Mouse (Mus musculus) ES-Bruce4 (cell line): ENCODE results near the gene Gmppb. TPM values are rescaled to one million over a fixed set of nuclear protein-coding genes. Genes with fewer than 3 reads are reported as not detected.

Experiments
- H3K27ac ChIP-seq: 2 replicates; pipeline ENCODE4 v1.5.1; 2012; ENCODE audit warnings: low read length, inconsistent platforms; ENCODE audit not compliant: insufficient read depth
- H3K27me3 ChIP-seq: 2 replicates; pipeline ENCODE4 v1.6.1; 2012; ENCODE audit warnings: mild to moderate bottlenecking, low read length, inconsistent platforms; ENCODE audit not compliant: control insufficient read depth, poor library complexity, insufficient read depth, severe bottlenecking
- H3K36me3 ChIP-seq: 2 replicates; pipeline ENCODE4 v1.6.1; 2012; ENCODE audit warnings: inconsistent platforms, mild to moderate bottlenecking, low read length, moderate library complexity; ENCODE audit not compliant: control insufficient read depth, poor library complexity, insufficient read depth, severe bottlenecking
- H3K4me1 ChIP-seq: one replicate; pipeline ENCODE4 v1.8.1; 2011; ENCODE audit warnings: low read length; ENCODE audit not compliant: control insufficient read depth, insufficient read depth
- H3K4me3 ChIP-seq: 2 replicates; pipeline ENCODE4 v1.5.1; 2011; ENCODE audit warnings: low read depth, mild to moderate bottlenecking, low read length
- H3K9ac ChIP-seq: 2 replicates; pipeline ENCODE4 v1.6.1; 2012; ENCODE audit warnings: low read depth, mild to moderate bottlenecking, inconsistent platforms; ENCODE audit not compliant: poor library complexity, severe bottlenecking
- H3K9me3 ChIP-seq: replicated peaks from 2 replicates; pipeline ENCODE4 v1.6.1; 2012; ENCODE audit warnings: mild to moderate bottlenecking, low read length, inconsistent platforms; ENCODE audit not compliant: control insufficient read depth, poor library complexity, insufficient read depth, severe bottlenecking
- CTCF ChIP-seq: IDR thresholded peaks from one replicate; pipeline ENCODE4 v1.8.1; 2011; ENCODE audit warnings: low read depth, low read length
- EP300 ChIP-seq: IDR thresholded peaks from 2 replicates; pipeline ENCODE4 v1.6.1; 2011; ENCODE audit warnings: low read depth, low read length; ENCODE audit not compliant: insufficient read depth
- POLR2A ChIP-seq: IDR thresholded peaks from one replicate; pipeline ENCODE4 v1.8.1; 2011; ENCODE audit warnings: low read length; ENCODE audit not compliant: insufficient read depth
- polyA plus RNA-seq: library from polyadenylated mRNA; stranded (reverse); fragments of >200 nt; gene quantifications from 2 replicates; pipeline ENCODE4 v1.2.4, GENCODE M21; 2011; ENCODE audit warnings: low read depth; ENCODE audit not compliant: missing spikeins, insufficient read depth, insufficient read length

Gmppb gene
- polyA plus RNA-seq, 1 experiment: 10.2 TPM

DNA sequence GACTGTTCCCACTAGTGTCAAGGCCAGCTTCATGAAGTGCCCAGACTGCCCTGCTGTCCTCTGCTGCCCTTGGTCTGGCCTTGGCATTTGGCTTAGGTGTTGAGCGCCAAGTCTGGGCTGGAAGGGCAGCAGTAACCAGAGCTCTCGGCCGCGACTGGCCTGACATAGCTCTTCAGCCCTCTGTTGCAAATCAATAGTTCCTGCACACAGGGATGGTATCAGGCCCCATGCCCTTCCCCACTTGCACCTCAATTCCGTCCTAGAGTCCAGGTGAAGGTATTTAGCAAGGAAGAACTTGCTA is 8.2 kb downstream of the Gmppb start:
- no peak for TF ChIP-seq POLR2A
- TF ChIP-seq CTCF: no peak
- TF ChIP-seq EP300: no peak
- no peak overlapping the region for H3K9ac ChIP-seq
- no peaks in the 10 kb centered on the region for H3K36me3 ChIP-seq

DNA sequence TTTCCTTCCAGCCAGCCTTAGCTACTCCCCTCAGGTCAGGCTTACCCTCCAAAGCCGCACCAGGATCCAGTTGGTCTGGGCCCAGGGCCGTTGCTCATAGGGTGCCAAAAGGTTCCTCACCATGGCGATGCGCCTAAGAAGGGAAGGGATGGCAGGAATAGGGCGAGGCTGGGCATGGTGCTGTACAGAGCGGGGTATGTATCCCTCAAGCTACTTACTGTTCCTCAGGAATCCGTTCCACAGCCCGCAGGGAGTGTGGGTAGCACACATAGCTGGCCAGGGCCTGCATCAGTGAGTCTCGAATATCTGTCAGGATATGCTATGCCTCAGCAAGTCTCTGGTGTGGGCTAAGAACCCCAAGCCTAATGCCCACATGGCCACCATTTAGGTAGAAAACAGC is 9.2 kb downstream of the Gmppb start:
- Histone ChIP-seq H3K27me3 (no peaks in the 10 kb centered on the region), H3K27ac (no peak overlapping the region), H3K4me3 (no peak overlapping the region), H3K9ac (no peak overlapping the region), H3K9me3 (no peaks in the 10 kb centered on the region), H3K36me3 (no peaks in the 10 kb centered on the region), H3K4me1 (no peaks in the 10 kb centered on the region)
- TF ChIP-seq POLR2A: no peak

More for the DNA sequence above, 8.2 kb downstream of the Gmppb start:
- H3K27me3 ChIP-seq: no peaks in the 10 kb centered on the region
- no peaks in the 10 kb centered on the region for H3K9me3 ChIP-seq
- H3K4me3 ChIP-seq: no peak overlapping the region
- H3K27ac ChIP-seq: no peak overlapping the region
- H3K4me1 ChIP-seq: no peaks in the 10 kb centered on the region

DNA sequence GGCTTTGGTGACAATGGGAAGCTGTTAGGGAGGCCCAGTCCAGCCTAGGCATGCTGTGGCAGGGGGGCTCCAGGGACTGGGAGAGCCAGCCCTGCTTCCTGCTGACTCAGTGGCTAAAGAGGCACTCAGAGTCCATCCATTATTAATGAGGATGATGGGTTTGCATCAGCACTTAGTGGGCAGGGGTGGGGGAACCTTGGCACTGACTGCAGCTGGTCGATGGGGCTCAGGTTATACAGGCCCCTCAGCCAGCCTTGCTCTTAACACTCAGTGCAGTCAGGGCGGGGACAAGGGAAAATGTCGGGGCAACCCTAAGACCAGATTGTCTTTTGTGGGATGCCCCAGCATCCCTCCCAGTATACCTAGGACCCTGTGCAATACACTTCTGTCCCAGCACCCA is 13.1 kb downstream of the Gmppb start:
- H3K9ac ChIP-seq: no peak overlapping the region
- TF ChIP-seq EP300 (no peak), CTCF (no peak), POLR2A (no peak)
- no peaks in the 10 kb centered on the region for H3K36me3 ChIP-seq

DNA sequence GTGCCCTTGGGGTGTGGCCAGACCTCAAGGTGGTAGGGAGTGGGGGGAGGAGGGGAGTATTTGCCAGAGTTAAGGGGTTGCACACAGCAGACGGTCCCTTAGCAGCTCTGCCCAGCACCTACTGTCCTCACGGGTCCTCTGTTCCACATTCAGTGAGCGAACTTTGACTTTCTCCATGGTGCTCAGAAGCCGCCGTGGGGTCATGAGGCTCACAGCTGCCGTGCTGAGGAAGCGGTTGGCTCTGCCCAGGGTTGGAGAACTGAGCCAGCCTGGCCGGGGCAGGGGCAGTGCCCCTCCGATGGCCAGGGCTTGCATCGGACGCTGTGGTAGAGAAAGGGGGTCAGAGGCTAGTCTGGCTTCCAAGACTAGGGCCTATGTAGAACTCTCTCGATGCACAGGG is 14.3 kb downstream of the Gmppb start:
- TF ChIP-seq POLR2A (no peak), EP300 (no peak), CTCF (no peak)
- H3K4me3 ChIP-seq: no peak overlapping the region
- H3K27me3 ChIP-seq: no peaks in the 10 kb centered on the region
- H3K27ac ChIP-seq: no peak overlapping the region
- no peak overlapping the region for H3K9ac ChIP-seq
- no peaks in the 10 kb centered on the region for H3K36me3 ChIP-seq
- no peaks in the 10 kb centered on the region for H3K9me3 ChIP-seq
- no peaks in the 10 kb centered on the region for H3K4me1 ChIP-seq

More for the DNA sequence above, 13.1 kb downstream of the Gmppb start:
- Histone ChIP-seq H3K4me1 (no peaks in the 10 kb centered on the region), H3K27me3 (no peaks in the 10 kb centered on the region), H3K9me3 (no peaks in the 10 kb centered on the region), H3K4me3 (no peak overlapping the region), H3K27ac (no peak overlapping the region)

DNA sequence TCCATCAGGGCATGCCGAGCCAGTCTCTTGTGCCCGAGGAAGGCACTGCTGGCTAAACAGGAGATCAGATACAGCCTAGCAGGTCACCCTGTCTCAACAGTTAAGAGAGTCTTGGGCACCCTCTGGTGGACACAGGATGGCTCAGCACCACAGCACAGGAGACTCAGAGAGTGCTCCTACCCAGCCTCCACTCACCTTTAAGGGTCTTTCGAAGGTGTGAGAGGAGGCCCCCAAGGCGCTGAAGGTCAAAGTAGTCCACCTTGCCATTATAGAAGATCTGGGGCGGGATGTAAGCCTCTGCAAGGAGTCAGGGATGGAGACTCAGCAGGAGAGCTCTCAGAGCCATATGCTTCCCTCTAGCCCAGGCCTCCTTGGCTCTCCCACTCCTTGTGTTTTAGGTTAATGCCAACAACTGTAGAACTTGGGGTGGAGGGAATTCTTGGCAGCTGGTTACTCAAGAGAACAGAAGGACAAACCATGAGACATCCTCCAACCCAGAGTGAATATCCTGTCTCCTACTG is 16.5 kb downstream of the Gmppb start:
- H3K9me3 ChIP-seq: no peaks in the 10 kb centered on the region
- no peak overlapping the region for H3K4me3 ChIP-seq
- no peak overlapping the region for H3K9ac ChIP-seq
- H3K36me3 ChIP-seq: no peaks in the 10 kb centered on the region
- no peaks in the 10 kb centered on the region for H3K4me1 ChIP-seq
- TF ChIP-seq EP300: no peak
- no peak for TF ChIP-seq POLR2A
- TF ChIP-seq CTCF: peak; percentile 82
- H3K27me3 ChIP-seq: no peaks in the 10 kb centered on the region
- no peak overlapping the region for H3K27ac ChIP-seq

DNA sequence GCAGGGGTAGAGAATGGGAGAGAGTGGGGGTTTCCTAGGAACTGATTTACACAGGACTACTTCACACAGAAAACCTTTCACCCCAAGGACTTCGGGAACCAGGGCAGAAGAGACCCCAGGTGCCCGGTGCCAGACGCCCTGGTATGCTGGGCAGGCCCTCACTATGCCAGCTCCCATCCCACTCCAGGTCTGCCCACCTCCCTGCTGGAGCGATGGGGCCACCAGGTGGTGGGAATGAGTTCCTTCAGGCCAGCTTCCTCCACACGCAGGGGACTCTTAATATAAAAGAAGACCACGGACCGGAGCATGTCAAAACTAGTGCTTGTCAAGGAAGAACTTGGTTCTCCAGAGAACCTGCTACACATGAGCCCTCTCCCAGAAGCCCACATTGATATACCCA is 18.2 kb downstream of the Gmppb start:
- Histone ChIP-seq H3K9me3 (no peaks in the 10 kb centered on the region), H3K4me3 (no peak overlapping the region), H3K36me3 (no peaks in the 10 kb centered on the region), H3K27ac (no peak overlapping the region), H3K4me1 (no peaks in the 10 kb centered on the region), H3K9ac (no peak overlapping the region), H3K27me3 (no peaks in the 10 kb centered on the region)
- no peak for TF ChIP-seq POLR2A
- no peak for TF ChIP-seq EP300
- TF ChIP-seq CTCF: peak; percentile 48
